Mouse (Mus musculus): Measurements from ENCODE around the gene Fasl. TPM values are rescaled to one million over a fixed set of nuclear protein-coding genes. Genes with fewer than 3 reads are reported as not detected.

Gene Fasl
- polyA plus RNA-seq, 1 experiment from 2014 or later, result not detected

GRCm38 (mm10) chr1:161748685-161749084, 39.6 kb downstream of the Fasl start:
- Histone ChIP-seq H3K4me2 (ENCODE audit: low read length) (no peak overlapping the region), H3K36me3 (ENCODE audit: control insufficient read depth, insufficient read depth, low read length) (no peaks in the 10 kb centered on the region), H3K27ac (replicated peaks; ENCODE audit: low read depth, low read length) (no peak overlapping the region), H3K27me3 (ENCODE audit: control insufficient read depth, insufficient read depth, low read length) (no peaks in the 10 kb centered on the region), H3K4me1 (ENCODE audit: control insufficient read depth, insufficient read depth, low read length) (no peaks in the 10 kb centered on the region), H3K9me3 (ENCODE audit: control insufficient read depth, low read length) (no peaks in the 10 kb centered on the region), H3K9ac (replicated peaks; ENCODE audit: low read length) (no peak overlapping the region), H3K4me3 (replicated peaks; ENCODE audit: low read depth, low read length) (no peak overlapping the region)
- ATAC-seq (ENCODE audit: low FRiP score, low TSS enrichment), result no peak
- no peak for DNase-seq
- 92% methylated on average over 6 of the region's 6 CpGs for WGBS

- no peak for ATAC-seq (ENCODE audit: low FRiP score, low TSS enrichment)
- Histone ChIP-seq H3K4me3 (replicated peaks; ENCODE audit: low read depth, low read length) (no peak overlapping the region), H3K4me1 (ENCODE audit: control insufficient read depth, insufficient read depth, low read length) (no peaks in the 10 kb centered on the region), H3K36me3 (ENCODE audit: control insufficient read depth, insufficient read depth, low read length) (no peaks in the 10 kb centered on the region), H3K27me3 (ENCODE audit: control insufficient read depth, insufficient read depth, low read length) (no peaks in the 10 kb centered on the region), H3K4me2 (ENCODE audit: low read length) (no peak overlapping the region), H3K27ac (replicated peaks; ENCODE audit: low read depth, low read length) (no peak overlapping the region), H3K9me3 (ENCODE audit: control insufficient read depth, low read length) (no peaks in the 10 kb centered on the region), H3K9ac (replicated peaks; ENCODE audit: low read length) (no peak overlapping the region)
- DNase-seq, result peak; percentile 30
- WGBS, result 61% methylated on average over 8 of the region's 8 CpGs
Measured at GRCm38 (mm10) chr1:161748138-161748537, 40.2 kb downstream of the Fasl start.

- Histone ChIP-seq H3K4me1 (ENCODE audit: control insufficient read depth, insufficient read depth, low read length) (no peaks in the 10 kb centered on the region), H3K4me3 (replicated peaks; ENCODE audit: low read depth, low read length) (no peak overlapping the region), H3K27ac (replicated peaks; ENCODE audit: low read depth, low read length) (no peak overlapping the region), H3K4me2 (ENCODE audit: low read length) (no peak overlapping the region), H3K9ac (replicated peaks; ENCODE audit: low read length) (no peak overlapping the region), H3K9me3 (ENCODE audit: control insufficient read depth, low read length) (no peaks in the 10 kb centered on the region), H3K27me3 (ENCODE audit: control insufficient read depth, insufficient read depth, low read length) (no peaks in the 10 kb centered on the region), H3K36me3 (ENCODE audit: control insufficient read depth, insufficient read depth, low read length) (no peaks in the 10 kb centered on the region)
- DNase-seq (no peak), ATAC-seq (ENCODE audit: low FRiP score, low TSS enrichment) (no peak)
- WGBS, result 88% methylated on average over 25 of the region's 25 CpGs
Measured at GRCm38 (mm10) chr1:161746542-161747302, 41.6 kb downstream of the Fasl start.

- Histone ChIP-seq H3K4me1 (ENCODE audit: control insufficient read depth, insufficient read depth, low read length) (no peaks in the 10 kb centered on the region), H3K36me3 (ENCODE audit: control insufficient read depth, insufficient read depth, low read length) (no peaks in the 10 kb centered on the region), H3K9ac (replicated peaks; ENCODE audit: low read length) (no peak overlapping the region), H3K4me2 (ENCODE audit: low read length) (no peak overlapping the region), H3K9me3 (ENCODE audit: control insufficient read depth, low read length) (no peaks in the 10 kb centered on the region), H3K27me3 (ENCODE audit: control insufficient read depth, insufficient read depth, low read length) (no peaks in the 10 kb centered on the region), H3K27ac (replicated peaks; ENCODE audit: low read depth, low read length) (no peak overlapping the region), H3K4me3 (replicated peaks; ENCODE audit: low read depth, low read length) (no peak overlapping the region)
- DNase-seq (no peak), ATAC-seq (ENCODE audit: low FRiP score, low TSS enrichment) (no peak)
- WGBS, result 89% methylated on average over 4 of the region's 4 CpGs
Measured at GRCm38 (mm10) chr1:161744855-161745254, 43.4 kb downstream of the Fasl start.

GRCm38 (mm10) chr1:161744209-161744608, 44.1 kb downstream of the Fasl start:
- no peak overlapping the region for H3K4me2 ChIP-seq (ENCODE audit: low read length)
- no peaks in the 10 kb centered on the region for H3K36me3 ChIP-seq (ENCODE audit: control insufficient read depth, insufficient read depth, low read length)
- H3K9me3 ChIP-seq (ENCODE audit: control insufficient read depth, low read length), result no peaks in the 10 kb centered on the region
- no peak overlapping the region for H3K27ac ChIP-seq (replicated peaks; ENCODE audit: low read depth, low read length)
- ATAC-seq (ENCODE audit: low FRiP score, low TSS enrichment) (no peak), DNase-seq (no peak)
- WGBS, result 85% methylated on average over 4 of the region's 4 CpGs
- no peaks in the 10 kb centered on the region for H3K27me3 ChIP-seq (ENCODE audit: control insufficient read depth, insufficient read depth, low read length)
- H3K4me3 ChIP-seq (replicated peaks; ENCODE audit: low read depth, low read length), result no peak overlapping the region
- H3K4me1 ChIP-seq (ENCODE audit: control insufficient read depth, insufficient read depth, low read length), result no peaks in the 10 kb centered on the region
- H3K9ac ChIP-seq (replicated peaks; ENCODE audit: low read length), result no peak overlapping the region

GRCm38 (mm10) chr1:161742481-161743267, 45.6 kb downstream of the Fasl start:
- Histone ChIP-seq H3K4me1 (ENCODE audit: control insufficient read depth, insufficient read depth, low read length) (no peaks in the 10 kb centered on the region), H3K27ac (replicated peaks; ENCODE audit: low read depth, low read length) (no peak overlapping the region), H3K27me3 (ENCODE audit: control insufficient read depth, insufficient read depth, low read length) (no peaks in the 10 kb centered on the region), H3K4me3 (replicated peaks; ENCODE audit: low read depth, low read length) (no peak overlapping the region), H3K9me3 (ENCODE audit: control insufficient read depth, low read length) (no peaks in the 10 kb centered on the region), H3K4me2 (ENCODE audit: low read length) (no peak overlapping the region), H3K9ac (replicated peaks; ENCODE audit: low read length) (no peak overlapping the region), H3K36me3 (ENCODE audit: control insufficient read depth, insufficient read depth, low read length) (no peaks in the 10 kb centered on the region)
- ATAC-seq (ENCODE audit: low FRiP score, low TSS enrichment) (no peak), DNase-seq (no peak)
- 91% methylated on average over 16 of the region's 16 CpGs for WGBS

GRCm38 (mm10) chr1:161736848-161737247, 51.4 kb downstream of the Fasl start:
- peak; percentile 74 for DNase-seq
- WGBS, result 5% methylated on average over 3 of the region's 3 CpGs
- Histone ChIP-seq H3K9me3 (ENCODE audit: control insufficient read depth, low read length) (no peaks in the 10 kb centered on the region), H3K27me3 (ENCODE audit: control insufficient read depth, insufficient read depth, low read length) (no peaks in the 10 kb centered on the region), H3K9ac (replicated peaks; ENCODE audit: low read length) (no peak overlapping the region), H3K36me3 (ENCODE audit: control insufficient read depth, insufficient read depth, low read length) (no peaks in the 10 kb centered on the region), H3K4me2 (ENCODE audit: low read length) (no peak overlapping the region), H3K4me3 (replicated peaks; ENCODE audit: low read depth, low read length) (no peak overlapping the region), H3K27ac (replicated peaks; ENCODE audit: low read depth, low read length) (no peak overlapping the region), H3K4me1 (ENCODE audit: control insufficient read depth, insufficient read depth, low read length) (no peaks in the 10 kb centered on the region)
- ATAC-seq (ENCODE audit: low FRiP score, low TSS enrichment), result peak; percentile 39; the same call in 1 of the 2 replicates

- H3K9ac ChIP-seq (replicated peaks; ENCODE audit: low read length), result no peak overlapping the region
- no peaks in the 10 kb centered on the region for H3K27me3 ChIP-seq (ENCODE audit: control insufficient read depth, insufficient read depth, low read length)
- no peak for DNase-seq
- no peak for ATAC-seq (ENCODE audit: low FRiP score, low TSS enrichment)
- no peak overlapping the region for H3K4me2 ChIP-seq (ENCODE audit: low read length)
- H3K36me3 ChIP-seq (ENCODE audit: control insufficient read depth, insufficient read depth, low read length), result no peaks in the 10 kb centered on the region
- H3K9me3 ChIP-seq (ENCODE audit: control insufficient read depth, low read length), result no peaks in the 10 kb centered on the region
- H3K4me3 ChIP-seq (replicated peaks; ENCODE audit: low read depth, low read length), result no peak overlapping the region
- 91% methylated on average over 3 of the region's 3 CpGs for WGBS
- no peak overlapping the region for H3K27ac ChIP-seq (replicated peaks; ENCODE audit: low read depth, low read length)
- H3K4me1 ChIP-seq (ENCODE audit: control insufficient read depth, insufficient read depth, low read length), result no peaks in the 10 kb centered on the region
Measured at GRCm38 (mm10) chr1:161736255-161736654, 52.0 kb downstream of the Fasl start.
